Mouse (Mus musculus): ENCODE measurements at regions not wholly inside any gene's neighbourhood (a gene's known extent, or its start where the extent isn't known, plus 50 kb on each side); places are given as distances from the start of the nearest gene placed in this dataset.

GRCm38 (mm10) chr13:57278580-57278979 is 382.8 kb upstream of the Trpc7 start:
- Histone ChIP-seq H3K4me1 (replicated peaks; ENCODE audit: control insufficient read depth, insufficient read depth, low read length) (no peaks in the 10 kb centered on the region), H3K27me3 (ENCODE audit: control insufficient read depth, insufficient read depth, low read length) (no peaks in the 10 kb centered on the region), H3K4me3 (ENCODE audit: control insufficient read depth, insufficient read depth, low read length) (no peak overlapping the region), H3K36me3 (ENCODE audit: control insufficient read depth, insufficient read depth, low read length) (no peaks in the 10 kb centered on the region), H3K27ac (ENCODE audit: control insufficient read depth, insufficient read depth, low read length) (no peak overlapping the region)
- 11% methylated on average over 2 of the region's 2 CpGs for WGBS
- TF ChIP-seq CTCF (IDR thresholded peaks at IDR 0.05; ENCODE audit: borderline replicate concordance, control insufficient read depth, extremely low read depth, insufficient read depth, low read length, poor library complexity): no peak
- TF ChIP-seq POLR2A (IDR thresholded peaks at IDR 0.05; ENCODE audit: control insufficient read depth, extremely low read depth, insufficient read depth, low read length, poor library complexity): no peak
- no peak for DNase-seq

DNA sequence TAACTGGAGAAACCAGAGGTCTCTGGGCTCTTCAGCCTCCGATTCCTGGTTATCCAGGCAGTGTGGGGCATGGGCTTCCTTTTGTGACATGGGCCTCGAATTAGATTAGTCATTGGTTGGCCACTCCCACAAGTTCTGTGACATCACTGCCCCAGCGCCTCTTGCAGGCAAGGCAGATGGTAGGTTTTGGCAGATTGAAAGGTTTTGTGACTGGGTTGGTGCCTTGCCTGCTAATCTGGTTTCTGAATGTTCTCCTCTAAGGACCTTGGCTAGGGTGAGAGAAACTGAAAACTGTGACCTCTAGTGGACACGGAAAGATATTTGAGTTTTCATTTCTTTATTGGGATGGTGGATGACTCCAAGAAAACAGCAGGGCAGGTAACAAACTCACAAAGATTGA is 381.3 kb upstream of the Trpc7 start:
- no peak for DNase-seq
- WGBS: 52% methylated on average over 4 of the region's 4 CpGs
- Histone ChIP-seq H3K36me3 (ENCODE audit: control insufficient read depth, insufficient read depth, low read length) (no peaks in the 10 kb centered on the region), H3K27ac (ENCODE audit: control insufficient read depth, insufficient read depth, low read length) (no peak overlapping the region), H3K4me3 (ENCODE audit: control insufficient read depth, insufficient read depth, low read length) (no peak overlapping the region), H3K4me1 (replicated peaks; ENCODE audit: control insufficient read depth, insufficient read depth, low read length) (no peaks in the 10 kb centered on the region), H3K27me3 (ENCODE audit: control insufficient read depth, insufficient read depth, low read length) (no peaks in the 10 kb centered on the region)
- TF ChIP-seq CTCF (IDR thresholded peaks at IDR 0.05; ENCODE audit: borderline replicate concordance, control insufficient read depth, extremely low read depth, insufficient read depth, low read length, poor library complexity) (no peak), POLR2A (IDR thresholded peaks at IDR 0.05; ENCODE audit: control insufficient read depth, extremely low read depth, insufficient read depth, low read length, poor library complexity) (no peak)

DNA sequence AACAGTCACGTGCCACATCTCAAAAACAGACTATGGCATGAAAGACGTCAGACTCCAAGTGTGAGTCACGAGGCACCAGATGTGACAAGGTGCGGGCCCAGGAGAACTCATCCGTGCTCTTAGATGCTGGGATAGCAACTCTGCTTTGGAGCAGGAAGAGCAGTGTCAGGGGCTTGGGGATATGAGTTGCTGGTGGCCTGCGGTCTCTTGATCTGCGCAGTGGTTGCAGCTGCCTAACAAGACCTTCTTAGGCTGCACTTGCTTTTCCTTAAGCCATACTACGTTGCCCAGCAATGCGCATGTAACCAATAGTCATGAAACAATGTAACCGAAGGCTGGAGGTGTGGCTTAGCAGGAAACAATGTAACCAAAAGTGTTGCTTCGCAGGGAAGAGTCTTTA is 380.1 kb upstream of the Trpc7 start:
- Histone ChIP-seq H3K4me3 (ENCODE audit: control insufficient read depth, insufficient read depth, low read length) (no peak overlapping the region), H3K27ac (ENCODE audit: control insufficient read depth, insufficient read depth, low read length) (no peak overlapping the region), H3K4me1 (replicated peaks; ENCODE audit: control insufficient read depth, insufficient read depth, low read length) (no peaks in the 10 kb centered on the region), H3K36me3 (ENCODE audit: control insufficient read depth, insufficient read depth, low read length) (no peaks in the 10 kb centered on the region), H3K27me3 (ENCODE audit: control insufficient read depth, insufficient read depth, low read length) (no peaks in the 10 kb centered on the region)
- no peak for DNase-seq
- WGBS: 84% methylated on average over 11 of the region's 11 CpGs
- TF ChIP-seq CTCF (IDR thresholded peaks at IDR 0.05; ENCODE audit: borderline replicate concordance, control insufficient read depth, extremely low read depth, insufficient read depth, low read length, poor library complexity) (no peak), POLR2A (IDR thresholded peaks at IDR 0.05; ENCODE audit: control insufficient read depth, extremely low read depth, insufficient read depth, low read length, poor library complexity) (no peak)

DNA sequence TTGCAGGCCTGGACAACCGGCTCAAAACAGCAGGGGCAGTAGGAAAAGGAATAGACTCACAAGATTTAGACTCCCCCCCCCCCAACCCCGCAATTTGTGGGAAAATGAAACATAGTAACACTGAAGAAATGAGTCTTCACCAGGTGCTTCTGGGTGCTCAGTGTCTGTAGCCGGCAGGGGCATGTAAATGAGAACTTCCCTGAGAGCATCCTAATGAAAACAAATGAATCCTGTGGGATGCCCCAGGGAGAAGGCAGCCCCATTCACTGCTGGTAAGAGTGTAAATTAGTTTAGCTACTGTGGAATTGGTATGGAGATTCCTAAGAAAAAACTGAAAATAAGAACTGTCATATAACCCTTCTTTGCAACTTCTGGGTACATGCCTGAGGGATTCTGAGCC is 377.8 kb upstream of the Trpc7 start:
- DNase-seq: no peak
- Histone ChIP-seq H3K27ac (ENCODE audit: control insufficient read depth, insufficient read depth, low read length) (no peak overlapping the region), H3K4me1 (replicated peaks; ENCODE audit: control insufficient read depth, insufficient read depth, low read length) (no peaks in the 10 kb centered on the region), H3K36me3 (ENCODE audit: control insufficient read depth, insufficient read depth, low read length) (no peaks in the 10 kb centered on the region), H3K27me3 (ENCODE audit: control insufficient read depth, insufficient read depth, low read length) (no peaks in the 10 kb centered on the region), H3K4me3 (ENCODE audit: control insufficient read depth, insufficient read depth, low read length) (no peak overlapping the region)
- TF ChIP-seq CTCF (IDR thresholded peaks at IDR 0.05; ENCODE audit: borderline replicate concordance, control insufficient read depth, extremely low read depth, insufficient read depth, low read length, poor library complexity) (no peak), POLR2A (IDR thresholded peaks at IDR 0.05; ENCODE audit: control insufficient read depth, extremely low read depth, insufficient read depth, low read length, poor library complexity) (no peak)
- 59% methylated on average over 3 of the region's 3 CpGs for WGBS

GRCm38 (mm10) chr13:57269614-57270013 is 373.8 kb upstream of the Trpc7 start:
- no peak for TF ChIP-seq CTCF (IDR thresholded peaks at IDR 0.05; ENCODE audit: borderline replicate concordance, control insufficient read depth, extremely low read depth, insufficient read depth, low read length, poor library complexity)
- no peak for TF ChIP-seq POLR2A (IDR thresholded peaks at IDR 0.05; ENCODE audit: control insufficient read depth, extremely low read depth, insufficient read depth, low read length, poor library complexity)
- Histone ChIP-seq H3K27me3 (ENCODE audit: control insufficient read depth, insufficient read depth, low read length) (no peaks in the 10 kb centered on the region), H3K4me3 (ENCODE audit: control insufficient read depth, insufficient read depth, low read length) (no peak overlapping the region), H3K4me1 (replicated peaks; ENCODE audit: control insufficient read depth, insufficient read depth, low read length) (no peaks in the 10 kb centered on the region), H3K36me3 (ENCODE audit: control insufficient read depth, insufficient read depth, low read length) (no peaks in the 10 kb centered on the region), H3K27ac (ENCODE audit: control insufficient read depth, insufficient read depth, low read length) (no peak overlapping the region)
- 15% methylated on average over 8 of the region's 8 CpGs for WGBS
- no peak for DNase-seq

DNA sequence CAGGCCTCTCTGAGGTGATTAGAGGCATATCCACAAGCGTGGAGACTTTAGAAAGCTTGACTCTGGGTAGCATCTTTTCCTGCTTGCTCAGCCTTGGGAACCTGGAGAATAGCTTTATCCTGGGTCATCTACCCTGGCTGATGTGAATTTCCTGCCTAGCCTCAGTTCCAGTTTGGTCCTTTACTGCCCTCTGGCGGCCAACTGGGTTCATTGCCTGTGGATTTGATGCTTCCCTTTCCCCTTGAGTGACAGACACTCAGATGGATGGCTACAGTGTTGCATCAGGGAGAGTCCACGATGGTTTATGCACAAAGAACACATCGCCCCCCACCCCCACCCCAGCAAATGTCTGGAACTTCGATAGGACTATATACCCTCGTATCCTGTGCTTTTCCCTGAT is 364.1 kb upstream of the Trpc7 start:
- H3K27me3 ChIP-seq (ENCODE audit: control insufficient read depth, insufficient read depth, low read length): no peaks in the 10 kb centered on the region
- peak; percentile 35 for DNase-seq
- no peak overlapping the region for H3K4me3 ChIP-seq (ENCODE audit: control insufficient read depth, insufficient read depth, low read length)
- H3K4me1 ChIP-seq (replicated peaks; ENCODE audit: control insufficient read depth, insufficient read depth, low read length): no peaks in the 10 kb centered on the region
- 18% methylated on average over 6 of the region's 6 CpGs for WGBS
- no peak overlapping the region for H3K27ac ChIP-seq (ENCODE audit: control insufficient read depth, insufficient read depth, low read length)
- TF ChIP-seq CTCF (IDR thresholded peaks at IDR 0.05; ENCODE audit: borderline replicate concordance, control insufficient read depth, extremely low read depth, insufficient read depth, low read length, poor library complexity) (no peak), POLR2A (IDR thresholded peaks at IDR 0.05; ENCODE audit: control insufficient read depth, extremely low read depth, insufficient read depth, low read length, poor library complexity) (no peak)
- H3K36me3 ChIP-seq (ENCODE audit: control insufficient read depth, insufficient read depth, low read length): no peaks in the 10 kb centered on the region

- Histone ChIP-seq H3K36me3 (ENCODE audit: control insufficient read depth, insufficient read depth, low read length) (no peaks in the 10 kb centered on the region), H3K27me3 (ENCODE audit: control insufficient read depth, insufficient read depth, low read length) (no peaks in the 10 kb centered on the region), H3K4me1 (replicated peaks; ENCODE audit: control insufficient read depth, insufficient read depth, low read length) (no peaks in the 10 kb centered on the region), H3K27ac (ENCODE audit: control insufficient read depth, insufficient read depth, low read length) (no peak overlapping the region), H3K4me3 (ENCODE audit: control insufficient read depth, insufficient read depth, low read length) (no peak overlapping the region)
- no peak for DNase-seq
- TF ChIP-seq POLR2A (IDR thresholded peaks at IDR 0.05; ENCODE audit: control insufficient read depth, extremely low read depth, insufficient read depth, low read length, poor library complexity) (no peak), CTCF (IDR thresholded peaks at IDR 0.05; ENCODE audit: borderline replicate concordance, control insufficient read depth, extremely low read depth, insufficient read depth, low read length, poor library complexity) (no peak)
- 89% methylated on average over 8 of the region's 8 CpGs for WGBS
These were observed 363.7 kb upstream of the Trpc7 start for GRCm38 (mm10) chr13:57259474-57259873.
